ENCODE assay signal across 14 mouse cellular contexts in the genomic region with DNA sequence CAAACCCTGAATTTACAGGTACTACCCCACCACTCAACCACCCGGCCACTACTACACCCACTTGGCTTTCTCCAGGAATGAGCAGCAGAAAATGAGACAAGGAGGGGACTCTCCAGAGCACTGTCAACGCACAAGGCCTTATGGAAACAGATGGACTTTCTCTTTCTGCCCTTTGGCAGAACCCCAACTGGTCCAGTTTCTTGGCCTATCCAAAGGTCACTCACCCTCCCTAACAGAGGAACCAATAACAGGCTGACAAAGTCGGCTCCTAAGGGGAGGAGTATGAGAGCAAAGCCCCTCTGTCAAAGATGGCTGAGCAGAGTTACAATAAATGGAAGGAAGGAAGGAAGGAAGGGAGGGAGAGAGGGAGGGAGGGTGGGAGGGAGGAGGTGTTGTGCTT.
DNase-seq lines count a peak whose midpoint lies in the region; ATAC-seq lines count a peak whose summit lies in the region.
"Had no signal": no experiment of that assay in that cellular context is flagged by ENCODE, and none has a peak within 500 bp of the region (broad histone marks: within the 10 kb centered on the region; RNA-seq: fewer than 3 reads in every experiment).

No protein-coding gene starts in this region.

- H3K27ac ChIP-seq in liver, embryonic 13.5 days = no peak overlapping the region
- H3K27ac ChIP-seq in liver, embryonic 12.5 days = no peak overlapping the region
- no peak overlapping the region for H3K27ac ChIP-seq in kidney, embryonic 16.5 days (ENCODE audit: low read length)
- H3K27ac ChIP-seq in forebrain, embryonic 14.5 days (ENCODE audit: low read depth, low read length) = no peak overlapping the region
- H3K27ac ChIP-seq: forebrain, embryonic 12.5 days; lung, embryonic 15.5 days; midbrain, embryonic 10.5 days had no signal

- peaks cover 31% of the 10 kb centered on the region for H3K36me3 ChIP-seq in liver, embryonic 13.5 days
- peaks cover 38% of the 10 kb centered on the region for H3K36me3 ChIP-seq in liver, embryonic 12.5 days
- H3K36me3 ChIP-seq in kidney, embryonic 16.5 days (ENCODE audit: insufficient read depth, low read length) = peaks cover 7% of the 10 kb centered on the region; the same call in 1 of the 2 replicates
- no peaks in the 10 kb centered on the region for H3K36me3 ChIP-seq in forebrain, embryonic 14.5 days (ENCODE audit: control insufficient read depth, insufficient read depth, low read length)
- H3K36me3 ChIP-seq: midbrain, embryonic 10.5 days had no signal

- H3K9ac ChIP-seq in liver, embryonic 13.5 days = no peak overlapping the region
- no peak overlapping the region for H3K9ac ChIP-seq in liver, embryonic 12.5 days
- no peak overlapping the region for H3K9ac ChIP-seq in kidney, embryonic 16.5 days (replicated peaks; ENCODE audit: low read length)
- no peak overlapping the region for H3K9ac ChIP-seq in forebrain, embryonic 14.5 days (ENCODE audit: low read length)
- H3K9ac ChIP-seq: forebrain, embryonic 12.5 days; lung, embryonic 15.5 days had no signal

- no peak overlapping the region for H3K4me2 ChIP-seq in liver, embryonic 13.5 days
- H3K4me2 ChIP-seq in liver, embryonic 12.5 days = no peak overlapping the region
- no peak overlapping the region for H3K4me2 ChIP-seq in kidney, embryonic 16.5 days (replicated peaks; ENCODE audit: low read depth, low read length)
- no peak overlapping the region for H3K4me2 ChIP-seq in forebrain, embryonic 14.5 days (ENCODE audit: low read length)
- H3K4me2 ChIP-seq: forebrain, embryonic 12.5 days; lung, embryonic 15.5 days had no signal

- 0 out of 2 replicates have a peak, but pooled peaks have one; percentile 29 for ATAC-seq in liver, embryonic 13.5 days (ENCODE audit: low read depth)
- no peak for ATAC-seq in liver, embryonic 12.5 days
- peak; percentile 65; the same call in 1 of the 2 replicates for ATAC-seq in kidney, embryonic 16.5 days (ENCODE audit: low FRiP score, low TSS enrichment)
- no peak for ATAC-seq in forebrain, embryonic 14.5 days
- ATAC-seq: Patski had no signal

- H3K27me3 ChIP-seq in liver, embryonic 13.5 days = no peaks in the 10 kb centered on the region
- H3K27me3 ChIP-seq in liver, embryonic 12.5 days (replicated peaks) = no peaks in the 10 kb centered on the region
- no peaks in the 10 kb centered on the region for H3K27me3 ChIP-seq in kidney, embryonic 16.5 days (ENCODE audit: insufficient read depth, low read length)
- H3K27me3 ChIP-seq in forebrain, embryonic 14.5 days (replicated peaks; ENCODE audit: control insufficient read depth, insufficient read depth, low read length) = no peaks in the 10 kb centered on the region
- H3K27me3 ChIP-seq: forebrain, embryonic 12.5 days; lung, embryonic 15.5 days; Patski had no signal

- 49% methylated on average over 3 of the region's 3 CpGs for WGBS in liver, embryonic 13.5 days (ENCODE audit: insufficient replicate concordance)
- 54% methylated on average over 3 of the region's 3 CpGs for WGBS in liver, embryonic 12.5 days (ENCODE audit: insufficient replicate concordance)
- WGBS in kidney, embryonic 16.5 days = 44% methylated on average over 3 of the region's 3 CpGs
- 84% methylated on average over 3 of the region's 3 CpGs for WGBS in forebrain, embryonic 14.5 days

- H3K4me3 ChIP-seq in liver, embryonic 13.5 days (replicated peaks) = no peak overlapping the region
- H3K4me3 ChIP-seq in liver, embryonic 12.5 days = no peak overlapping the region
- H3K4me3 ChIP-seq in kidney, embryonic 16.5 days (ENCODE audit: low read length) = no peak overlapping the region
- H3K4me3 ChIP-seq in forebrain, embryonic 14.5 days (ENCODE audit: low read depth, low read length) = no peak overlapping the region
- H3K4me3 ChIP-seq: forebrain, embryonic 12.5 days; lung, embryonic 15.5 days; midbrain, embryonic 10.5 days; myocyte had no signal

- peak; percentile 63 for DNase-seq in adrenal gland, postnatal 10 days
- DNase-seq in adrenal gland, adult 18-20 months (ENCODE audit: low spot score in 2 of 2) = no peak
- no peak for DNase-seq in liver, embryonic 13.5 days
- peak; percentile 53 to 68 for DNase-seq in adrenal gland, postnatal 36 days
- DNase-seq in forebrain, embryonic 14.5 days (ENCODE audit: low spot score) = no peak
- no peak for DNase-seq in layer of hippocampus, adult 9-10 months (ENCODE audit: low spot score)
- DNase-seq: cerebellum, adult 11 months had no signal

- H3K9me3 ChIP-seq in liver, embryonic 13.5 days (replicated peaks) = no peaks in the 10 kb centered on the region
- no peaks in the 10 kb centered on the region for H3K9me3 ChIP-seq in liver, embryonic 12.5 days (replicated peaks)
- no peaks in the 10 kb centered on the region for H3K9me3 ChIP-seq in kidney, embryonic 16.5 days (ENCODE audit: low read length)
- no peaks in the 10 kb centered on the region for H3K9me3 ChIP-seq in forebrain, embryonic 14.5 days (replicated peaks; ENCODE audit: control insufficient read depth, low read length)
- H3K9me3 ChIP-seq: forebrain, embryonic 12.5 days; lung, embryonic 15.5 days; midbrain, embryonic 10.5 days had no signal

- H3K4me1 ChIP-seq in liver, embryonic 13.5 days (replicated peaks) = peaks cover 6% of the 10 kb centered on the region; the same call in 1 of the 2 replicates
- no peaks in the 10 kb centered on the region for H3K4me1 ChIP-seq in liver, embryonic 12.5 days
- 0 out of 2 replicates have a peak, but pooled peaks cover 4% of the 10 kb centered on the region for H3K4me1 ChIP-seq in kidney, embryonic 16.5 days (ENCODE audit: insufficient read depth, low read length)
- H3K4me1 ChIP-seq in forebrain, embryonic 14.5 days (ENCODE audit: control insufficient read depth, insufficient read depth, low read length) = no peaks in the 10 kb centered on the region
- H3K4me1 ChIP-seq: forebrain, embryonic 12.5 days; lung, embryonic 15.5 days; midbrain, embryonic 10.5 days had no signal

Comparison
In these comparisons a context has a peak if more than half of its experiments do, and no peak if none do; other contexts are left out.
1. DNase-seq: peak in adrenal gland, postnatal 10 days (single experiment) and adrenal gland, postnatal 36 days (2 of 2); none in adrenal gland, adult 18-20 months (0 of 2), liver, embryonic 13.5 days (single experiment), forebrain, embryonic 14.5 days (single experiment) and layer of hippocampus, adult 9-10 months (single experiment).
2. ATAC-seq: peak in liver, embryonic 13.5 days (single experiment) and kidney, embryonic 16.5 days (single experiment); none in liver, embryonic 12.5 days (single experiment) and forebrain, embryonic 14.5 days (single experiment).